Mouse (Mus musculus) midbrain, postnatal 0 days (tissue): Measurements from ENCODE around the gene Zrsr1. TPM values are rescaled to one million over a fixed set of nuclear protein-coding genes. Genes with fewer than 3 reads are reported as not detected.
A peak's percentile ranks its signal among the peaks of the same experiment; 100 is the strongest.

Experiments
- ATAC-seq: fragments of 200-750 bp; cut with Nextera tagmentation; 2 replicates; pipeline ENCODE4 v1.8.0; 2017; ENCODE audit warnings: moderate number of reproducible peaks, mild to moderate bottlenecking, moderate TSS enrichment, moderate library complexity; ENCODE audit not compliant: low FRiP score
- DNase-seq: peaks from one replicate; pipeline ENCODE4 v3.0.0-alpha.2; 2015; ENCODE audit warnings: low spot score
- H3K27ac ChIP-seq: fragments of 300-500 bp; sonication (generic); 2 replicates; pipeline ENCODE4 v1.5.1; 2014; ENCODE audit warnings: low read depth, mild to moderate bottlenecking, low read length, mixed read lengths
- H3K27me3 ChIP-seq: fragments of 300-500 bp; sonication (generic); 2 replicates; pipeline ENCODE4 v1.6.1; 2014; ENCODE audit warnings: low read length, control low read depth, mixed read lengths; ENCODE audit not compliant: insufficient read depth
- H3K36me3 ChIP-seq: fragments of 300-500 bp; sonication (generic); 2 replicates; pipeline ENCODE4 v1.6.1; 2014; ENCODE audit warnings: low read length, control low read depth, mixed read lengths; ENCODE audit not compliant: insufficient read depth
- H3K4me1 ChIP-seq: fragments of 300-500 bp; sonication (generic); 2 replicates; pipeline ENCODE4 v1.6.1; 2014; ENCODE audit warnings: mild to moderate bottlenecking, control low read depth, antibody characterized with exemption, low read length, mixed read lengths; ENCODE audit not compliant: insufficient read depth
- H3K4me2 ChIP-seq: fragments of 300-500 bp; sonication (generic); 2 replicates; pipeline ENCODE4 v1.6.1; 2014; ENCODE audit warnings: low read depth, mild to moderate bottlenecking, low read length, mixed read lengths; ENCODE audit not compliant: poor library complexity, severe bottlenecking
- H3K4me3 ChIP-seq: fragments of 300-500 bp; sonication (generic); 2 replicates; pipeline ENCODE4 v1.5.1; 2014; ENCODE audit warnings: low read depth, mild to moderate bottlenecking, low read length, moderate library complexity
- H3K9ac ChIP-seq: fragments of 300-500 bp; sonication (generic); replicated peaks from 2 replicates; pipeline ENCODE4 v1.6.1; 2014; ENCODE audit warnings: mild to moderate bottlenecking, low read length, moderate library complexity, mixed read lengths; ENCODE audit not compliant: poor library complexity, severe bottlenecking
- H3K9me3 ChIP-seq: fragments of 300-500 bp; sonication (generic); 2 replicates; pipeline ENCODE4 v1.6.1; 2016; ENCODE audit warnings: low read length, control low read depth
- CTCF ChIP-seq: IDR thresholded peaks from 2 replicates; pipeline ENCODE4 v1.5.1; 2016; ENCODE audit warnings: antibody characterized with exemption, mild to moderate bottlenecking
- WGBS: fragments of 180-500 bp; shearing (Covaris S2); extraction: QIAGEN DNeasy Blood & Tissue Kit; methylation state at CpG from one replicate; pipeline ENCODE4 v1.1.7; 2014; 5-methylcytosine and 5-hydroxymethylcytosine counted together
- polyA plus RNA-seq: library from polyadenylated mRNA; unstranded; fragments of >200 nt; fragmentation: Nextera tagmentation; extraction: Ambion mirVana; gene quantifications from 2 replicates; pipeline ENCODE4 v1.2.1, GENCODE M21; 2015
- total RNA-seq: library from RNA; depleted of rRNA; stranded (reverse); fragments of >200 nt; gene quantifications from 2 replicates; pipeline ENCODE4 v1.2.3, GENCODE M21; 2014; rRNA removed

The Zrsr1 gene
- total RNA-seq (21.2 and 23.6 TPM in 2 replicates), polyA plus RNA-seq (7.1 and 8.4 TPM in 2 replicates)

- ATAC-seq (peak; percentile 85), DNase-seq (peak; percentile 84)
- TF ChIP-seq CTCF, result peak; percentile 33; the same call in 1 of the 2 replicates
- H3K4me1 ChIP-seq, result no peaks in the 10 kb centered on the region
- 0 out of 2 replicates have a peak, but pooled peaks cover 7% of the 10 kb centered on the region for H3K9me3 ChIP-seq
- no peaks in the 10 kb centered on the region for H3K27me3 ChIP-seq
- 51% methylated on average over 56 of the region's 56 CpGs for WGBS
- no peaks in the 10 kb centered on the region for H3K36me3 ChIP-seq
- peak within 1 kb of the TSS; percentile 58 for H3K4me3 ChIP-seq
- peak within 1 kb of the TSS; percentile 90 for H3K27ac ChIP-seq
- H3K4me2 ChIP-seq, result peak within 1 kb of the TSS; percentile 54
- H3K9ac ChIP-seq, result peak within 1 kb of the TSS; percentile 79
These were observed at the start of gene Zrsr1 for GRCm38 (mm10) chr11:22971835-22972709. TSS of gene Zrsr1 (plus strand) at chr11:22972005.

- DNase-seq (no peak), ATAC-seq (no peak)
- WGBS, result 87% methylated on average over 2 of the region's 2 CpGs
- H3K27me3 ChIP-seq, result no peaks in the 10 kb centered on the region
- H3K36me3 ChIP-seq, result no peaks in the 10 kb centered on the region
- H3K4me1 ChIP-seq, result no peaks in the 10 kb centered on the region
- no peak overlapping the region for H3K4me3 ChIP-seq
- H3K9ac ChIP-seq, result no peak overlapping the region
- H3K4me2 ChIP-seq, result no peak overlapping the region
- H3K27ac ChIP-seq, result no peak overlapping the region
- no peaks in the 10 kb centered on the region for H3K9me3 ChIP-seq
- no peak for TF ChIP-seq CTCF
These were observed 49.3 kb upstream of the Zrsr1 start for GRCm38 (mm10) chr11:22922546-22922945.

GRCm38 (mm10) chr11:22923606-22924005 is 48.2 kb upstream of the Zrsr1 start:
- no peak overlapping the region for H3K4me3 ChIP-seq
- H3K9me3 ChIP-seq, result no peaks in the 10 kb centered on the region
- 54% methylated on average over 2 of the region's 2 CpGs for whole genome bisulfite sequencing
- H3K27ac ChIP-seq, result no peak overlapping the region
- no peak for ATAC-seq
- H3K36me3 ChIP-seq, result no peaks in the 10 kb centered on the region
- no peaks in the 10 kb centered on the region for H3K4me1 ChIP-seq
- no peak overlapping the region for H3K4me2 ChIP-seq
- DNase-seq, result peak; percentile 27
- H3K27me3 ChIP-seq, result no peaks in the 10 kb centered on the region
- TF ChIP-seq CTCF, result no peak
- no peak overlapping the region for H3K9ac ChIP-seq

- Histone ChIP-seq H3K4me2 (no peak overlapping the region), H3K4me3 (no peak overlapping the region), H3K27me3 (no peaks in the 10 kb centered on the region), H3K9ac (no peak overlapping the region), H3K9me3 (no peaks in the 10 kb centered on the region), H3K36me3 (no peaks in the 10 kb centered on the region), H3K4me1 (no peaks in the 10 kb centered on the region), H3K27ac (no peak overlapping the region)
- no peak for TF ChIP-seq CTCF
- DNase-seq (no peak), ATAC-seq (no peak)
- WGBS, result 84% methylated on average over 8 of the region's 8 CpGs
These were observed 43.1 kb upstream of the Zrsr1 start for GRCm38 (mm10) chr11:22928586-22929169.

- DNase-seq (no peak), ATAC-seq (no peak)
- WGBS, result 50% methylated on average over 2 of the region's 2 CpGs
- Histone ChIP-seq H3K9ac (no peak overlapping the region), H3K4me1 (no peaks in the 10 kb centered on the region), H3K36me3 (no peaks in the 10 kb centered on the region), H3K4me2 (no peak overlapping the region), H3K9me3 (no peaks in the 10 kb centered on the region), H3K27ac (no peak overlapping the region), H3K4me3 (no peak overlapping the region), H3K27me3 (no peaks in the 10 kb centered on the region)
- no peak for TF ChIP-seq CTCF
These were observed 41.7 kb upstream of the Zrsr1 start for GRCm38 (mm10) chr11:22930129-22930528.

- H3K4me3 ChIP-seq, result no peak overlapping the region
These were observed 40.4 kb upstream of the Zrsr1 start for GRCm38 (mm10) chr11:22931320-22931905.

More at GRCm38 (mm10) chr11:22931320-22931905, 40.4 kb upstream of the Zrsr1 start:
- 100% methylated on average over 2 of the region's 2 CpGs for WGBS
- no peak overlapping the region for H3K27ac ChIP-seq
- no peak for TF ChIP-seq CTCF
- ATAC-seq, result no peak
- no peaks in the 10 kb centered on the region for H3K36me3 ChIP-seq
- no peak for DNase-seq
- no peaks in the 10 kb centered on the region for H3K4me1 ChIP-seq
- no peaks in the 10 kb centered on the region for H3K9me3 ChIP-seq
- H3K27me3 ChIP-seq, result no peaks in the 10 kb centered on the region
- no peak overlapping the region for H3K9ac ChIP-seq
- no peak overlapping the region for H3K4me2 ChIP-seq
